18 mouse cellular contexts compared by ENCODE assay signal in the genomic region with DNA sequence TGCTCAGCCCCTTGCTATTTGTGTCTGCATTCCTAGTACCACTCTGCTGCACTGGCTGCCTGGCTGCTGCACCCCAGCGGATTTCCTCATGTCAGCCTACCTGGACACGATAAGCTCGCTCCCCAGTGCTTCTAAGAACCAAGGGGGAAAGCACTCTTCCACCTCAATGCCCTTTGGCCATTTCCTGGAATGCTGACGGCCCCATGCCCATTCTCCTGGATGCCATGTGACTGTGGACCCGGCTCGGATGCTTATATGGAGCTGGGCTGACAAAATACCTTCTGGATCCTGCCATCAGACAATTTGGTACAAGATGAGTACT. TPM values are rescaled to one million over a fixed set of nuclear protein-coding genes. Genes with fewer than 3 reads are reported as not detected.
"Had no signal": no experiment of that assay in that cellular context is flagged by ENCODE, and none has a peak within 500 bp of the region (broad histone marks: within the 10 kb centered on the region; RNA-seq: fewer than 3 reads in every experiment).

No protein-coding gene starts in this region.

- ATAC-seq: midbrain, embryonic 15.5 days had no signal

- DNase-seq: layer of hippocampus, adult 9-11 months; layer of hippocampus, postnatal 36 days; lung, postnatal 14 days; thymus, adult 18-20 months; thymus, postnatal 14 days had no signal

- H3K4me2 ChIP-seq: limb, embryonic 12.5 days; liver, embryonic 11.5 days; liver, embryonic 15.5 days; lung, embryonic 15.5 days; midbrain, embryonic 11.5 days; midbrain, embryonic 15.5 days had no signal

- H3K27ac ChIP-seq: limb, embryonic 12.5 days; liver, embryonic 15.5 days; lung, embryonic 15.5 days; macrophage; midbrain, embryonic 15.5 days had no signal

- H3K4me3 ChIP-seq: limb, embryonic 12.5 days; liver, embryonic 15.5 days; lung, embryonic 15.5 days; megakaryocyte, embryonic 14.5 days; midbrain, embryonic 15.5 days had no signal

- H3K9me3 ChIP-seq: limb, embryonic 12.5 days; liver, embryonic 15.5 days; lung, embryonic 15.5 days; megakaryocyte, embryonic 14.5 days; midbrain, embryonic 15.5 days had no signal

- H3K9ac ChIP-seq: limb, embryonic 12.5 days; liver, embryonic 15.5 days; lung, embryonic 15.5 days; midbrain, embryonic 15.5 days had no signal

- H3K27me3 ChIP-seq: limb, embryonic 12.5 days; liver, embryonic 15.5 days; lung, embryonic 15.5 days; midbrain, embryonic 15.5 days had no signal

- H3K4me1 ChIP-seq: lung, embryonic 15.5 days had no signal

RNA-seq across cellular contexts. Expression of a gene that starts 32.5 kb away (rescaled TPM):
- total RNA-seq: layer of hippocampus, adult 18-20 months; layer of hippocampus, postnatal 36 days; left cerebral cortex, adult 8-10 months; left cerebral cortex, postnatal 25 days had no signal
- polyA plus RNA-seq: intestine, embryonic 14.5 days; liver, embryonic 15.5 days; lung, embryonic 15.5 days; macrophage; stomach, embryonic 14.5 days had no signal
